Mouse (Mus musculus) olfactory bulb, adult 2 months (tissue): ENCODE results near the gene Pde4a.

Experiments used
- CTCF ChIP-seq: fragments of 200-500 bp; IDR thresholded peaks from 2 replicates; pipeline ENCODE4 v1.5.1; 2012; ENCODE audit warnings: low read depth, mild to moderate bottlenecking, low read length, moderate library complexity; ENCODE audit not compliant: insufficient read depth
- POLR2A ChIP-seq: fragments of 200-500 bp; IDR thresholded peaks from 2 replicates; pipeline ENCODE4 v1.6.1; 2012; ENCODE audit warnings: mild to moderate bottlenecking, low read depth, low read length, moderate library complexity; ENCODE audit not compliant: insufficient read depth

DNA sequence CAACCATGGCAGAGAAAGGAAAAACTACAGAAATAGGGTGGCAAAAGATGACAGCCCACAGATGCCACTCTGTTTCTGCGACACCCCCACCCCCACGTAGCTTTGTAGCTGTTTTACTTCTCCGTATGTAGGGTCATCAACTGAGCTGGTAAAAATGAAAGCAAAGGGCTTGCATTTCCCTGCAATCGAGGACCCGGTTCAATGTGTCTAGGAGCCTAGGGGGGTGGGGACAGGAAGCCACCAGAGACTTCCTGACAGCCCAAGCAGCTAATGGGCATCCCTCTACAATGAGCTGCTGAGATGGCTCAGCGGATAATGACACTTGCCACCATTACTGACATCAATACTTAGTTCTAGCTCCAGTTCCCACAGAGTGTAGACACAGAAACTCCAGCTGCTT lies 29.1 kb upstream of the Pde4a start:
- TF ChIP-seq POLR2A (no peak), CTCF (no peak)
